Mouse (Mus musculus) hindbrain, embryonic 10.5 days (tissue): ENCODE results near the gene Inha. TPM values are rescaled to one million over a fixed set of nuclear protein-coding genes. Genes with fewer than 3 reads are reported as not detected.

Source experiments
- DNase-seq: peaks from one replicate; pipeline ENCODE4 v3.0.0-alpha.2; 2017; ENCODE audit warnings: low spot score
- H3K27ac ChIP-seq: fragments of 300-500 bp; sonication (generic); 2 replicates; pipeline ENCODE4 v1.5.1; 2016; ENCODE audit warnings: mild to moderate bottlenecking, moderate library complexity
- H3K27me3 ChIP-seq: fragments of 300-500 bp; sonication (generic); 2 replicates; pipeline ENCODE4 v1.6.1; 2016; ENCODE audit warnings: mild to moderate bottlenecking; ENCODE audit not compliant: poor library complexity, insufficient read depth, severe bottlenecking
- H3K36me3 ChIP-seq: fragments of 300-500 bp; sonication (generic); 2 replicates; pipeline ENCODE4 v1.6.1; 2016; ENCODE audit warnings: mild to moderate bottlenecking, moderate library complexity
- H3K4me1 ChIP-seq: fragments of 300-500 bp; sonication (generic); replicated peaks from 2 replicates; pipeline ENCODE4 v1.6.1; 2016; ENCODE audit warnings: mild to moderate bottlenecking
- H3K4me3 ChIP-seq: fragments of 300-500 bp; sonication (generic); 2 replicates; pipeline ENCODE4 v1.5.1; 2016; ENCODE audit warnings: mild to moderate bottlenecking, moderate library complexity
- H3K9me3 ChIP-seq: fragments of 300-500 bp; sonication (generic); 2 replicates; pipeline ENCODE4 v1.6.1; 2016; ENCODE audit warnings: mild to moderate bottlenecking, moderate library complexity
- WGBS: fragments of 180-500 bp; shearing (Covaris S2); methylation state at CpG from one replicate; pipeline ENCODE4 v1.1.7; 2016; 5-methylcytosine and 5-hydroxymethylcytosine counted together
- polyA plus RNA-seq: library from polyadenylated mRNA; unstranded; fragments of >200 nt; fragmentation: Nextera tagmentation; extraction: Ambion mirVana; gene quantifications from 2 replicates; pipeline ENCODE4 v1.2.1, GENCODE M21; 2016

The Inha gene
- polyA plus RNA-seq, 1 experiment from 2014 or later, result 2.7 TPM

DNA sequence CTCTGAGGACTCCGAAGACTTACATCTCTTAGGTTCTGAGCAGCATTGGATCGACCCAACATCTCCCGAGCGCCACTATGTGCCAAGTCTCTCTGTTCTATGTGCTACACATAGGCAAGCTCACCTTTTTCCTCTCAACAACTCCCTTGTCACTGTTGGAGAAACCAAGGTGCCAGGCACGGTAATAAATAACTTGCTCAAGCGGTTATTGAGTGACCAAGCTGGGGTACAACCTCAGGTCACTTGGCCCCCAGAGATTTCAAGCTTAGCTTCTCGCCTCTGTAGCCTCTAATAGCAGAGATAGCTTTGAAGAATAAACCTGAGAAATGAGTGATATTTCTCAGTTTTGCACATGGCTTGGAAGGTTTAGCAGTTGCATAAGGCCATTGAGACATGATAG lies 34.6 kb downstream of the Inha start:
- Histone ChIP-seq H3K4me3 (no peak overlapping the region), H3K36me3 (peaks cover 8% of the 10 kb centered on the region), H3K27ac (no peak overlapping the region), H3K9me3 (0 out of 2 replicates have a peak, but pooled peaks cover 3% of the 10 kb centered on the region), H3K27me3 (peaks cover 5% of the 10 kb centered on the region), H3K4me1 (peaks cover 10% of the 10 kb centered on the region)
- no peak for DNase-seq
- WGBS, result 91% methylated on average over 7 of the region's 7 CpGs

DNA sequence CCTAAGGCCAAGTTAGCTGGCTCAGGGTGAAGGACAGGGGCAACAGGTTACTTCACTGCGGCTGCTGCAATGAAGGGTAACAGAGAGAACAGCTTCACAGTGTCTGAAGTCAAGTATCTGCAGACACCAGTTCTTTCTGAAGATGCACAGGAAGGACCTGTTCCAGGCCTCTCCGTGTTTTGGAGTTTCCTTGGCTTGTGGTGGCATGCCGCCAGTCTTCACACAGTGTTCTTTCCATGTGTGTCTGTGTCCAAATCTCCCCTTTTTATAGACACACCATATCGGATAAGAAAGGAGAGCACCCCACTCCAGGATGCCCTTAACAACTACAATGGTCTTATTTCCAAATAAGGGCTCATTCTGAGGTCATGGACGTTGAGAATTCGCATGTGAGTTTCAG lies 37.5 kb downstream of the Inha start:
- no peak for DNase-seq
- Histone ChIP-seq H3K4me1 (peaks cover 21% of the 10 kb centered on the region), H3K27ac (no peak overlapping the region), H3K4me3 (no peak overlapping the region), H3K36me3 (0 out of 2 replicates have a peak, but pooled peaks cover 7% of the 10 kb centered on the region), H3K9me3 (0 out of 2 replicates have a peak, but pooled peaks cover 3% of the 10 kb centered on the region), H3K27me3 (peaks cover 13% of the 10 kb centered on the region)
- WGBS, result 93% methylated on average over 6 of the region's 6 CpGs

DNA sequence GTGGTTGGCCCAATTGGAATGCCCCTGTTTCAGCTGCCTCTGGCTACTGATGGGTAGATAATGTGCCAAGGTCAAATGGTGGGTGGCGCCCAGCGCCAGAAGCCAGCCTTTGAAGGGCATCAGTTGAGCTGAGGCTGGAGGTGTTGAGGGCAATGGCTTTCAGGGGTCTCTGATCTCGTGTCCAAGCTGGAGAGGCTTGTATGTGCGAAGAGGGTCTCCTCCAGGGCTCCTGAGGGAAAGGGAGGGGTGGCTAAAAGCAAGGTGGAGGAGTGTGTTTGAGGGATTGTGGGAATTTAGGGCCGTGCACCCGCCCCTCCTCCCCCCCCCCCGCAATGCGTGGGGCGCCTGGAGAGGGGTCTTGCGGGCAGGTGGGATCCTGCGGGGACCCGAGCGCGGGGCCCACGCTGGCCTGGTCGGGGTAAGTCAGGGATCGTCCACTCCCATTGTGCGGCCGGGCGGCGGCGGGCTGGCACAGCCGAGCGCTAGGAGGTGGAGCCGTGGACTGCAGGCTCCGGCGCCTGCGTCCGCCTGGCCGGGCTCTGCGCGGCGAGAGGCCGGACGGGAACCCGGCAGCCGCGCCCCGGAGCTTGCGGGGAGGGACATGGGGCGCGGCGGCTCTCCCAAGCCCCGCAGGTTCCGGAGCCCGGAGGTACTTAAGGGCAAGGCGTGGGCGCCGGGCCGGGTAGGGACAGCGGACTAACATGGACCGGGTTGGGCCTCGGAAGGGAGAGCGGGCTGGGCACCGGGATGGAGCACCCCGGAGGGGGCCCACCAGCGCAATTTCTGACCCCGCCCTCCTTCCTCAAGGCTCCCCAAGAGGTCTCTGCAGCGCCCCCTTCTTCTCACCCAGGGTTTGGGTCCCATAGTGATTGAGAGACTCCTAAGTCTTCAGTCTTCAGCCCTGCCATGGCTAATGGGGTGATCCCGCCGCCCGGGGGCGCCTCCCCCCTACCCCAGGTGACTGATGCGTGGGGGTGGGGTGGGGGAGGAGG lies 39.4 kb downstream of the Inha start, which contains the start of gene Slc4a3:
Gene Slc4a3 (plus strand): TSS at position 302 of the 992 bp plus-strand sequence.
- peaks cover 21% of the 10 kb centered on the region for H3K4me1 ChIP-seq
- peak within 1 kb of the TSS; percentile 74 for H3K4me3 ChIP-seq
- H3K36me3 ChIP-seq, result peaks cover 24% of the 10 kb centered on the region
- H3K9me3 ChIP-seq, result 0 out of 2 replicates have a peak, but pooled peaks cover 3% of the 10 kb centered on the region
- WGBS, result 1% methylated on average over 64 of the region's 64 CpGs
- DNase-seq, result peak; percentile 74
- peak within 1 kb of the TSS; percentile 94 for H3K27ac ChIP-seq
- H3K27me3 ChIP-seq, result peaks cover 14% of the 10 kb centered on the region

DNA sequence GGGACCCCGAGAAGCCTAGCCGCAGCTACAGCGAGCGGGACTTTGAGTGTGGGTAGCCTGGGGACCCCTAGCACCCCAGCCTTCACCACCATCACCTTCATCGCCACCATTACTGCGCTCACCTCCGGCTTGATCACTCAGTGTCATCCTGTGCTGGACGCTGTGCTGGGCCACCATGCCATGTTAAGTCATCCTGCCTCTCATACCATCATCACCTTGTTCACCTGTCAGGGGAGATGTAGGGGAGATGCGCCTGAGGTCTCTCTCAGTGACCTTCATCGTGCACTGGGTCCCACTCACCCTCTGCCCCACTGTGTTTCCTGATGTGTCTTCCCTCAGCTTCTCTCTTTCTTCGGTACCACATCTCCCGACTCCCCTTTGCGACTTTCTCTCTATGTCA lies 40.5 kb downstream of the Inha start:
- 0 out of 2 replicates have a peak, but pooled peaks cover 3% of the 10 kb centered on the region for H3K9me3 ChIP-seq
- H3K36me3 ChIP-seq, result peaks cover 32% of the 10 kb centered on the region
- peak overlapping the region; percentile 74; the same call in 1 of the 2 replicates for H3K4me3 ChIP-seq
- WGBS, result 94% methylated on average over 13 of the region's 13 CpGs
- H3K4me1 ChIP-seq, result peaks cover 21% of the 10 kb centered on the region
- 0 out of 2 replicates have a peak overlapping the region, but pooled peaks have one; percentile 94 for H3K27ac ChIP-seq
- no peak for DNase-seq
- H3K27me3 ChIP-seq, result peaks cover 14% of the 10 kb centered on the region

DNA sequence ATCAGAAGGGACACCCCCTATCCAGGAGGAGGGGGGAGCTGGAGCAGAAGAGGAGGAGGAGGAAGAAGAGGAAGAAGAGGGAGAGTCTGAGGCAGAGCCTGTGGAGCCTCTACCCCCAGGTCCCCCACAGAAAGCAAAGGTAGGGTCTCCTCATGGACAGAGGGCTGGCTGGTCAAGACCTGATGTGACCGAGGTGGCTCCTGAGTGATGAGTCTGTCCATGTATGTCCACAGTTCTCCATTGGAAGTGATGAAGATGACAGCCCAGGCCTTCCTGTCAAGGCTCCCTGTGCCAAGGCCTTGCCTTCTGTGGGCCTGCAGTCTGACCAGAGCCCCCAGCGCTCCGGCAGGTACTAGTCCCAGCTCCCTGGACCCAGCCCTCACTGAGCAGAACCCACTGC lies 41.2 kb downstream of the Inha start:
- Histone ChIP-seq H3K27ac (no peak overlapping the region), H3K4me1 (peaks cover 21% of the 10 kb centered on the region), H3K27me3 (peaks cover 14% of the 10 kb centered on the region), H3K36me3 (peaks cover 39% of the 10 kb centered on the region), H3K4me3 (no peak overlapping the region), H3K9me3 (0 out of 2 replicates have a peak, but pooled peaks cover under 1% of the 10 kb centered on the region)
- 94% methylated on average over 3 of the region's 3 CpGs for WGBS
- DNase-seq, result no peak

DNA sequence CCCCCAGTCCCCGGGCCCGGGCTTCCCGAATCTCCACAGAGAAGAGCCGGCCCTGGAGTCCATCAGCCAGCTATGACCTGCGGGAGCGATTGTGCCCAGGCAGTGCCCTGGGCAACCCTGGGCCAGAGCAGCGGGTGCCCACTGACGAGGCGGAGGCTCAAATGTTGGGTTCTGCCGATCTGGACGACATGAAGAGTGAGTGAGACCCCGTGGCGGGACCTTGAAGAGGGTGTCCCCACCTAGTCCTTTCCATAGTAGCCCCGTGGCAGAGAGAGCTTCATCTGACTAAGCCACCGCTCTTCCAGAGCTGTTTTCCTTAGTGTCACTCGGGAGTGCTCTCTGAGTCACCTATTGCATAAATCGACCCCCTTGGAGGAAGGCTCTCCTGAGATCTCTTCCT lies 42.0 kb downstream of the Inha start:
- H3K4me3 ChIP-seq, result no peak overlapping the region
- peaks cover 46% of the 10 kb centered on the region for H3K36me3 ChIP-seq
- H3K4me1 ChIP-seq, result peaks cover 21% of the 10 kb centered on the region
- H3K27me3 ChIP-seq, result peaks cover 14% of the 10 kb centered on the region
- no peak overlapping the region for H3K27ac ChIP-seq
- no peak for DNase-seq
- no peaks in the 10 kb centered on the region for H3K9me3 ChIP-seq
- 93% methylated on average over 17 of the region's 17 CpGs for WGBS

DNA sequence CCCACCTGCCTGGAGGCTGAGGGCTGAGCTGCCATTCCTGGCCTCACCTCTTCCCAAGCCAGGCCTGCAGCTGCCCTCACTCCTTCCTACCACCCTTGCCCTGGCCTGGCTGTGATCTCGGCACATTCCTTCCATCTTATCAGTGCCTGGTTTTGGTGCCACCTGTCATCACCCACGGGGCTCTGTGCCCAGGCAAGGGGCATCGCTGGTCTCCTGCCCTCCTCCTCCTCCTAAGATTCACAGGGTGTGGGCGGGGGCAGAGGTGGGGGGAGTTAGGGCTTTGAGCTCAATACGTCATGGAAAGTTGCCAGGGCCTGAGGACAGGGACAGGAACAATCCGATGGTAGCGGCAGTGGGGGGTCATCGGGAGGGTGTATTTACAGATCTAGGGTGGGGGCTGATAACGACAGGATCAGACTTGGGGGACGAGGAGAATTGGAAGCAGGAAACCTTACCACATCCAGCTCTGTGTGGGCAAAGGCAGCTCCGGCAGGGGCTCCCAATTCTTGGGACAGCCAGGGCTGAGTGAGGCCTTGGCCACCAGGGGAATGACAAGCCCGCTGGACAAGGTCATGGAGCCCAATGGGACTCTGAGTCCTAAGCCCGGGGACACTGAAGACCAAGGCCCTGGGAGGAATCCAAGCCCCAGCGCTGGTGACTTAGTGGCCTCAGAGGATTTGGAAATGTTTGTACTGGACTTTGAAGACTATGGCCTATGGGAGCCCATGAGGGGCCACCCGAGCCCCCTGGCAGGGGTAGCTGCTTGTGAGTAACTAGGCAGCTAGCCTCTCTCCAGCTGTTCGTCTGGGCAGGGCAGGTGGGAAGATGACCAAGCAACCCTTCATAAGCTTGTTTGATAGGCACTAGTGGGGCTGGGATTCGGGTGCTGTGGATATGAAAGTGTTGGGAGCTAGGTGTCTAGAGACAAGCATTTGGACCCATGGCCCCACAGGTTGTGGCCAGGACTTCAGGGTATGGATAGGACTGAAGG lies 42.7 kb downstream of the Inha start:
- H3K27me3 ChIP-seq, result peaks cover 14% of the 10 kb centered on the region
- H3K36me3 ChIP-seq, result peaks cover 53% of the 10 kb centered on the region
- peaks cover 21% of the 10 kb centered on the region for H3K4me1 ChIP-seq
- no peak overlapping the region for H3K4me3 ChIP-seq
- no peak for DNase-seq
- no peaks in the 10 kb centered on the region for H3K9me3 ChIP-seq
- no peak overlapping the region for H3K27ac ChIP-seq
- 87% methylated on average over 17 of the region's 17 CpGs for WGBS

DNA sequence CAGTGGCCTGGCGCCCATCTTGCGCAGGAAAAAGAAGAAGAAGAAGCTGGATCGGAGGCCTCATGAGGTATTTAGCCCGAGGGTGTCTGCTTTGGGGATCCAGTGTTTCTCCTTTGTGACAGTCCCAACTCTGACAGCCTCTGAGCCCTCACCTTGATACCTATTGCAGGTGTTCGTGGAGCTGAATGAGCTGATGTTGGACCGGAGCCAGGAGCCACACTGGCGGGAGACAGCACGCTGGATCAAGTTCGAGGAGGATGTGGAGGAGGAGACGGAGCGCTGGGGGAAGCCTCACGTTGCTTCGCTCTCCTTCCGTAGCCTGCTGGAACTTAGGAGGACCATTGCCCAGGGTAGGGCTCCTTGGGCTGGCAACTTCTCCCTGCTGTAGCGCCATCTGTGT lies 43.7 kb downstream of the Inha start:
- Histone ChIP-seq H3K36me3 (peaks cover 63% of the 10 kb centered on the region), H3K4me1 (peaks cover 18% of the 10 kb centered on the region), H3K4me3 (no peak overlapping the region), H3K27ac (no peak overlapping the region), H3K27me3 (peaks cover 9% of the 10 kb centered on the region), H3K9me3 (no peaks in the 10 kb centered on the region)
- no peak for DNase-seq
- WGBS, result 89% methylated on average over 15 of the region's 15 CpGs

DNA sequence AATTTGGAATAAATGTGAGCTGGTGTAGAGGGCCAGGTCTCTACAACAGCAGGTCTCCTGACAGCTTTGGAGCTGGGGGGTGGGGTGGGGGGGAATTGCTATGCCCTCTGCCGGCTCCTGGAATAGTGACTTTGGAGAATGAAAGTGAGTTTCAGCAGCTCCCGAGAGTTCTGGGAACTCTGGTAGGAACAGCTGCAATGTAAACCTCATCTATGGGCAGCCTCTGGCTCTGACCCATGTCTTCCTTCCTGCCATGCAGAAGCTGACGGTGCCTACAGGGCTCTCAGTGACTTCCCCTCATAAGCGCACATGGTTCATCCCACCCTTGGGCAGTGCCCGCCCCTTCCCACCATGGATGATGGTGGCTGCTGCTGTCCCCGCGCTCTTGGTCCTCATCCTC lies 48.8 kb downstream of the Inha start:
- peaks cover 15% of the 10 kb centered on the region for H3K4me1 ChIP-seq
- H3K9me3 ChIP-seq, result no peaks in the 10 kb centered on the region
- peaks cover 10% of the 10 kb centered on the region for H3K27me3 ChIP-seq
- no peak for DNase-seq
- H3K27ac ChIP-seq, result no peak overlapping the region
- H3K4me3 ChIP-seq, result no peak overlapping the region
- peaks cover 65% of the 10 kb centered on the region for H3K36me3 ChIP-seq
- 91% methylated on average over 7 of the region's 7 CpGs for WGBS

DNA sequence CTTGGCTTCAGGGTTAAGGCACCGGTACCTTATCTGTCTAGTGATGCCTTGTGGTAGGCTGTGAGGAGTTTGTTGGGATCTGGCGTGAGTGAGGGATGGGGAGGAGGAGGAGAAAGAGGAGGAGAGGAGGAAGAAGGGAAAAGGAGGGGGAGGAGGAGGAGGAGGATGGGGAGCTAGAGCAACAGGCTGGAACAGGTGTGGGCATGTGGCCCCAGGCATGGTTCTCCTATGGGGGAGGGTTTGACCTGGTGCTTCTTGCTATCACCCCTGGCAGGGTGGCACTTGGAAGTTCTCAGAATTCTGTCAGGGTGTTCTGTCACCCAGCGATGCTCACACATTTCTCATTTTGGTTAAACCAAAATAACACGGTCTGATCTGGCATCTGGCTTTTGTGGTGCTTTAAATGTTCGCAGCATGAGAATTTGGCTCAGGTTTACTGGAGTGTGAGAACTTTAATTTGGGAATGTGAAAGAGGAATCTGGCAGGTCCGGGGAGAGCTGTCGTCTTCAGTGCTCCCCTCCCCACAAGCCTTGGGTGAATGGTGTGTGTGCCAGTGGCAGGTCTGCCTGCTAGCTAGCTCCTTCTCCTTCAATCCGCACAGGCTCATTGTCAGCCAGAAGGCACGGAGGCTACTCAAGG lies 49.4 kb downstream of the Inha start:
- DNase-seq, result no peak
- Histone ChIP-seq H3K4me1 (peaks cover 15% of the 10 kb centered on the region), H3K36me3 (peaks cover 59% of the 10 kb centered on the region), H3K27me3 (peaks cover 10% of the 10 kb centered on the region), H3K9me3 (no peaks in the 10 kb centered on the region), H3K4me3 (no peak overlapping the region), H3K27ac (no peak overlapping the region)
- WGBS, result 88% methylated on average over 9 of the region's 9 CpGs

DNA sequence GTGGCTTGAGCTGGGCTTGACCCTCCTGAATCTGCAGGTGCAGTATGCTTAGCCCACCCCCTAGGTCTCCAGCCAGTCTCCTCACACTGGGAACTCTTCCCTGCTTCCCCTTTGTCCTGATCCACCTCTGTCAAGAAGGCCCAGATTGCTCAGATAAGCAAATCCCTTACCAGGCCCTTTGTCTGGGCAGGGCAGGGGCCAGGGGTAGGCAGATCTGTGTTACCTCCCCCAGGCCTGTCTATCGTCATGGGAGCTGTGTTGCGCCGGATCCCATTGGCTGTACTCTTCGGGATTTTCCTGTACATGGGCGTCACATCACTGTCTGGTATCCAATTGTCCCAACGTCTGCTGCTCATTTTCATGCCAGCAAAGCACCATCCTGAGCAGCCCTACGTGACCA lies 50.2 kb downstream of the Inha start:
- no peak for DNase-seq
- H3K4me3 ChIP-seq, result no peak overlapping the region
- WGBS, result 94% methylated on average over 7 of the region's 7 CpGs
- no peak overlapping the region for H3K27ac ChIP-seq
- H3K9me3 ChIP-seq, result no peaks in the 10 kb centered on the region
- H3K36me3 ChIP-seq, result peaks cover 52% of the 10 kb centered on the region
- H3K27me3 ChIP-seq, result peaks cover 10% of the 10 kb centered on the region
- H3K4me1 ChIP-seq, result peaks cover 15% of the 10 kb centered on the region
